Mouse (Mus musculus): ENCODE data around the gene Abcg8.

Gene Abcg8

GRCm38 (mm10) chr17:84675951-84676366 lies at the start of gene Abcg8:
Gene Abcg8 (plus strand): TSS chr17:84676302.
- DNase-seq (ENCODE audit: low read depth, low spot score) = no peak

GRCm38 (mm10) chr17:84626857-84627305 lies 49.2 kb upstream of the Abcg8 start:
- no peak for DNase-seq (ENCODE audit: low read depth, low spot score)

GRCm38 (mm10) chr17:84627721-84628120 lies 48.4 kb upstream of the Abcg8 start:
- DNase-seq (ENCODE audit: low read depth, low spot score) = no peak

- DNase-seq (ENCODE audit: low read depth, low spot score) = no peak
Measured at GRCm38 (mm10) chr17:84628611-84629010, 47.5 kb upstream of the Abcg8 start.

GRCm38 (mm10) chr17:84631836-84632235 lies 44.3 kb upstream of the Abcg8 start:
- no peak for DNase-seq (ENCODE audit: low read depth, low spot score)

- DNase-seq (ENCODE audit: low read depth, low spot score) = no peak
Measured at GRCm38 (mm10) chr17:84633443-84633842, 42.7 kb upstream of the Abcg8 start.

- DNase-seq (ENCODE audit: low read depth, low spot score) = no peak
Measured at GRCm38 (mm10) chr17:84636328-84636727, 39.8 kb upstream of the Abcg8 start.

- DNase-seq (ENCODE audit: low read depth, low spot score) = no peak
Measured at GRCm38 (mm10) chr17:84637971-84638370, 38.1 kb upstream of the Abcg8 start.

GRCm38 (mm10) chr17:84639796-84640378 lies 36.2 kb upstream of the Abcg8 start:
- DNase-seq (ENCODE audit: low read depth, low spot score) = no peak

GRCm38 (mm10) chr17:84641893-84642292 lies 34.2 kb upstream of the Abcg8 start:
- DNase-seq (ENCODE audit: low read depth, low spot score) = no peak

- no peak for DNase-seq (ENCODE audit: low read depth, low spot score)
Measured at GRCm38 (mm10) chr17:84642324-84642723, 33.8 kb upstream of the Abcg8 start.

- no peak for DNase-seq (ENCODE audit: low read depth, low spot score)
Measured at GRCm38 (mm10) chr17:84644292-84645050, 31.6 kb upstream of the Abcg8 start.

- no peak for DNase-seq (ENCODE audit: low read depth, low spot score)
Measured at GRCm38 (mm10) chr17:84645119-84645518, 31.0 kb upstream of the Abcg8 start.

- no peak for DNase-seq (ENCODE audit: low read depth, low spot score)
Measured at GRCm38 (mm10) chr17:84645894-84646293, 30.2 kb upstream of the Abcg8 start.

- no peak for DNase-seq (ENCODE audit: low read depth, low spot score)
Measured at GRCm38 (mm10) chr17:84646477-84646876, 29.6 kb upstream of the Abcg8 start.

GRCm38 (mm10) chr17:84647630-84648029 lies 28.5 kb upstream of the Abcg8 start:
- DNase-seq (ENCODE audit: low read depth, low spot score) = no peak

- no peak for DNase-seq (ENCODE audit: low read depth, low spot score)
Measured at GRCm38 (mm10) chr17:84650302-84651017, 25.6 kb upstream of the Abcg8 start.

- DNase-seq (ENCODE audit: low read depth, low spot score) = no peak
Measured at GRCm38 (mm10) chr17:84653544-84653943, 22.6 kb upstream of the Abcg8 start.

- DNase-seq (ENCODE audit: low read depth, low spot score) = no peak
Measured at GRCm38 (mm10) chr17:84656205-84656604, 19.9 kb upstream of the Abcg8 start.

- peak; percentile 49 for DNase-seq (ENCODE audit: low read depth, low spot score)
Measured at GRCm38 (mm10) chr17:84656653-84657421, 19.3 kb upstream of the Abcg8 start.

- DNase-seq (ENCODE audit: low read depth, low spot score) = no peak
Measured at GRCm38 (mm10) chr17:84657422-84657732, 18.7 kb upstream of the Abcg8 start.

- no peak for DNase-seq (ENCODE audit: low read depth, low spot score)
Measured at GRCm38 (mm10) chr17:84657782-84658181, 18.3 kb upstream of the Abcg8 start.
